Mouse (Mus musculus) heart, embryonic 14.5 days (tissue): ENCODE data around the gene Fgfr1op2. TPM values are rescaled to one million over a fixed set of nuclear protein-coding genes. Genes with fewer than 3 reads are reported as not detected.

Source experiments
- ATAC-seq: fragments of 200-750 bp; cut with Nextera tagmentation; 2 replicates; pipeline ENCODE4 v1.8.0; 2017; ENCODE audit warnings: low read depth, moderate TSS enrichment; ENCODE audit not compliant: insufficient number of reproducible peaks, insufficient read depth, low FRiP score
- H3K27ac ChIP-seq, 2 experiments: fragments of 200-500 bp in 1 of 2; fragments of 300-500 bp in 1 of 2; sonication (generic) in 1 of 2; replicated peaks in 1 of 2; 2 replicates each; pipeline ENCODE4 v1.5.1; 2012 to 2014; ENCODE audit warnings: low read depth in 2 of 2, low read length in 2 of 2, control low read depth in 1 of 2, mild to moderate bottlenecking in 1 of 2, mixed read lengths in 1 of 2; ENCODE audit not compliant: control insufficient read depth in 1 of 2, insufficient read depth in 1 of 2
- H3K27me3 ChIP-seq: fragments of 300-500 bp; sonication (generic); 2 replicates; pipeline ENCODE4 v1.6.1; 2014; ENCODE audit warnings: mild to moderate bottlenecking, low read length, control low read depth; ENCODE audit not compliant: control insufficient read depth, insufficient read depth
- H3K36me3 ChIP-seq: fragments of 300-500 bp; sonication (generic); 2 replicates; pipeline ENCODE4 v1.6.1; 2014; ENCODE audit warnings: mild to moderate bottlenecking, control low read depth, low read length, mixed read lengths; ENCODE audit not compliant: control insufficient read depth, insufficient read depth
- H3K4me1 ChIP-seq, 2 experiments: fragments of 200-500 bp in 1 of 2; fragments of 300-500 bp in 1 of 2; sonication (generic) in 1 of 2; 2 replicates each; pipeline ENCODE4 v1.6.1; 2012 to 2014; ENCODE audit warnings: low read length in 2 of 2, control low read depth in 1 of 2, mixed read lengths in 1 of 2; ENCODE audit not compliant: control insufficient read depth in 2 of 2, insufficient read depth in 2 of 2
- H3K4me2 ChIP-seq: fragments of 300-500 bp; sonication (generic); 2 replicates; pipeline ENCODE4 v1.6.1; 2014; ENCODE audit warnings: mild to moderate bottlenecking, low read length
- H3K4me3 ChIP-seq, 2 experiments: fragments of 200-500 bp in 1 of 2; fragments of 300-500 bp in 1 of 2; sonication (generic) in 1 of 2; 2 replicates each; pipeline ENCODE4 v1.5.1; 2012 to 2014; ENCODE audit warnings: low read length in 2 of 2, mild to moderate bottlenecking in 2 of 2, control low read depth in 1 of 2, low read depth in 1 of 2, moderate library complexity in 1 of 2; ENCODE audit not compliant: control insufficient read depth in 1 of 2, insufficient read depth in 1 of 2
- H3K9ac ChIP-seq: fragments of 300-500 bp; sonication (generic); 2 replicates; pipeline ENCODE4 v1.6.1; 2014; ENCODE audit warnings: mild to moderate bottlenecking, low read length
- H3K9me3 ChIP-seq: fragments of 300-500 bp; sonication (generic); 2 replicates; pipeline ENCODE4 v1.6.1; 2016; ENCODE audit warnings: low read length, control low read depth; ENCODE audit not compliant: control insufficient read depth
- WGBS: fragments of 180-500 bp; shearing (Covaris S2); extraction: QIAGEN DNeasy Blood & Tissue Kit; methylation state at CpG from one replicate; pipeline ENCODE4 v1.1.7; 2014; 5-methylcytosine and 5-hydroxymethylcytosine counted together
- polyA plus RNA-seq: library from polyadenylated mRNA; unstranded; fragments of >200 nt; fragmentation: Nextera tagmentation; extraction: Ambion mirVana; gene quantifications from 2 replicates; pipeline ENCODE4 v1.2.1, GENCODE M21; 2014

Gene Fgfr1op2
- polyA plus RNA-seq, result 89.0 and 95.3 TPM in 2 replicates

DNA sequence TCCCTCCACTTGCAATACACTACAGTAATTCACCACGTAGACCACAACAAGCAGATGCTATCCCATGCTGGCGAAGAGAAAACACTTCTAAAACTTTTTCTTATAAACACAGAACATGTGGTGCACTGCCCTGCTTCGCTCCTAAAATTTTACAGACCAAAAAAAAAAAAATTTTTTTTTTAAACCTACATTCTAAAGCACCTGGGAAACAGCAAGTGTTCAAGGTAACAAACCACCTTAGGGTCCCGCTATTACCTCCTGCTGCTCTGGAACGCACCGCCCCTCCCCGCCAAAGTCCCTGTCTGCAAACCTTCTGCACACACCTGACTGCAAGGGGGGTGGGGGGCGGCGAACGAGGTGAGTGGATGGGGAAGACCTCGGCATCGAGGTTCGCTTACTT is at the start of gene Fgfr1op2:
Gene Fgfr1op2, plus strand, starts transcription at position 301 of the 400 bp plus-strand sequence.
- Histone ChIP-seq H3K4me2 (peak within 1 kb of the TSS; percentile 89), H3K9me3 (no peaks in the 10 kb centered on the region), H3K27ac (peak within 1 kb of the TSS; percentile 91 to 96), H3K36me3 (peaks cover 12% of the 10 kb centered on the region), H3K27me3 (no peaks in the 10 kb centered on the region), H3K9ac (peak within 1 kb of the TSS; percentile 95), H3K4me1 (peaks cover 0 to 33% of the 10 kb centered on the region in 2 experiments; a peak in 2 of 4 replicates), H3K4me3 (peak within 1 kb of the TSS; percentile 64 to 86)
- WGBS, result under 1% methylated on average over 13 of the region's 13 CpGs
- no peak; the same call in 1 of the 2 replicates for ATAC-seq

GRCm38 (mm10) chr6:146527537-146527936 is 49.5 kb upstream of the Fgfr1op2 start:
- ATAC-seq, result no peak
- H3K9ac ChIP-seq, result no peak overlapping the region
- no peaks in the 10 kb centered on the region for H3K36me3 ChIP-seq
- 0 out of 2 replicates have a peak, but pooled peaks cover 6% of the 10 kb centered on the region for H3K9me3 ChIP-seq
- H3K4me1 ChIP-seq, result peaks cover 9 to 12% of the 10 kb centered on the region in 2 experiments; a peak in 3 of 4 replicates
- no peak overlapping the region for H3K4me3 ChIP-seq
- no peaks in the 10 kb centered on the region for H3K27me3 ChIP-seq
- WGBS, result 70% methylated on average over 2 of the region's 2 CpGs
- no peak overlapping the region for H3K4me2 ChIP-seq
- H3K27ac ChIP-seq, result no peak overlapping the region

GRCm38 (mm10) chr6:146530363-146530762 is 46.6 kb upstream of the Fgfr1op2 start:
- Histone ChIP-seq H3K36me3 (no peaks in the 10 kb centered on the region), H3K9me3 (no peaks in the 10 kb centered on the region), H3K4me1 (peaks cover 9 to 12% of the 10 kb centered on the region in 2 experiments; a peak in 3 of 4 replicates), H3K9ac (no peak overlapping the region), H3K27me3 (no peaks in the 10 kb centered on the region), H3K4me2 (no peak overlapping the region), H3K27ac (peak overlapping the region; percentile 79 to 82), H3K4me3 (no peak overlapping the region)
- peak; percentile 42; the same call in 1 of the 2 replicates for ATAC-seq
- 67% methylated on average over 7 of the region's 7 CpGs for WGBS

DNA sequence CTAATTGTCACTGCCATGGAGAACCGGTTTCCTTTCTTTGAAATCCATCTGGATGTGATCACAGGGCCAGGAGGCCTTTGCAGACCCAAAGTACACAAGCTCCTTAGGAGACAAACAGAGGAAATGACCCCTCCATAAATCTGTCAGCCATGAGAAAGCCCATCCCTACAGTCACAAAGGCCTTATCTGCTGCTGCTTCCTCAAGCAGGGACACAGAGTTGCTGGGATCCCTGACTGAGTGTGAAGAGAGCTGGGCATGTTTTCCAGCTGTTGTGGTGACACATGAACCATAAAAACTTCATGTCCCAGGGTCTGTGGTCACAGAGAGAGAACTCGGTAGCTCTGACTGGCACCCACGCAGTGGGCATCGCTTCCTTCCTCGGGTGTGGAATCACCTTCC is 46.2 kb upstream of the Fgfr1op2 start:
- H3K4me2 ChIP-seq, result no peak overlapping the region
- 53% methylated on average over 5 of the region's 5 CpGs for WGBS
- peak; percentile 77 for ATAC-seq
- H3K9me3 ChIP-seq, result no peaks in the 10 kb centered on the region
- H3K9ac ChIP-seq, result no peak overlapping the region
- no peaks in the 10 kb centered on the region for H3K36me3 ChIP-seq
- H3K4me1 ChIP-seq, result peaks cover 9 to 12% of the 10 kb centered on the region in 2 experiments; a peak in 3 of 4 replicates
- H3K4me3 ChIP-seq, result no peak overlapping the region
- peak overlapping the region; percentile 79 to 85 for H3K27ac ChIP-seq
- H3K27me3 ChIP-seq, result no peaks in the 10 kb centered on the region

DNA sequence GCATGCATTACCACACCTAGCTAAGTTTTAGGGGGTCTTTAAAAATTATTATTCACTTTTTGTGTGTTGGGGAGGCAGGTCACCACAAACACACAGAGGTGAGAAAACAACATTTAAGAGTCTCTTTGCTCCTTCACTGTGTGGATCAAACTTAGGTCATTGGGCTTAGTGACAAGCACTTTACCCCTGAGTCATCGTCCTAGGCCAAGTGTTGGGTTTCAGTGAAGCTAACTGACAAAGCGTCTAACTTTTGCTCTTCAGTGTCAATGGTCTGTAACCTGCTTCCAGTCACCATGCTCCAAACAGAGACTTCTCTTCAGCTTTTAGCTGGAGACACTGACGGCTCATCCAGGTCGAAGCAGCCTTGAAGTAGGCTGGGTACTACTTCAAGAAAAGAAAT is 43.9 kb upstream of the Fgfr1op2 start:
- H3K9me3 ChIP-seq, result no peaks in the 10 kb centered on the region
- no peak overlapping the region for H3K9ac ChIP-seq
- no peak overlapping the region for H3K4me3 ChIP-seq
- no peaks in the 10 kb centered on the region for H3K27me3 ChIP-seq
- peaks cover 12 to 17% of the 10 kb centered on the region in 2 experiments for H3K4me1 ChIP-seq
- H3K4me2 ChIP-seq, result no peak overlapping the region
- H3K36me3 ChIP-seq, result no peaks in the 10 kb centered on the region
- H3K27ac ChIP-seq, result no peak overlapping the region
- ATAC-seq, result no peak
- WGBS, result 82% methylated on average over 4 of the region's 4 CpGs

DNA sequence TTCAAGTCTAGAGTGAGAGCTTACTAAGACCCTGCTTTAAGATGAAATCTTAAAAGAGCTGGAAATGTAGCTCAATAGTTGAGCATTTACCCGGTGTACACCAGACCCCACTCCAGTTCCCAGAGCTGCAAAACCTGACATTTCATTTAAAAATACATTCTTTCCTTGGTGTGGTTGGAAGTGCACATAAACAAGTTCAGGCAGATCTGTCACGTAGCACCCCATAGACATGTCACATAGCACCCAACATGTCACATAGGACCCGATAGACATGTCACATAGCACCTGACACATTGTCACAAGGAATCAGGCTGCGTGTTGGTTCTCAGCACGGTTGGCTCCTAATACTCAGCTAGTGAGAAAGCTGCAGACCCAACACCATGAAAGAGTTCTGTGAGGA is 41.5 kb upstream of the Fgfr1op2 start:
- H3K4me1 ChIP-seq, result peaks cover 11 to 17% of the 10 kb centered on the region in 2 experiments
- H3K27ac ChIP-seq, result no peak overlapping the region
- H3K36me3 ChIP-seq, result no peaks in the 10 kb centered on the region
- H3K9me3 ChIP-seq, result no peaks in the 10 kb centered on the region
- no peak overlapping the region for H3K9ac ChIP-seq
- 75% methylated on average over 5 of the region's 5 CpGs for WGBS
- H3K4me2 ChIP-seq, result no peak overlapping the region
- no peaks in the 10 kb centered on the region for H3K27me3 ChIP-seq
- no peak for ATAC-seq
- no peak overlapping the region for H3K4me3 ChIP-seq

DNA sequence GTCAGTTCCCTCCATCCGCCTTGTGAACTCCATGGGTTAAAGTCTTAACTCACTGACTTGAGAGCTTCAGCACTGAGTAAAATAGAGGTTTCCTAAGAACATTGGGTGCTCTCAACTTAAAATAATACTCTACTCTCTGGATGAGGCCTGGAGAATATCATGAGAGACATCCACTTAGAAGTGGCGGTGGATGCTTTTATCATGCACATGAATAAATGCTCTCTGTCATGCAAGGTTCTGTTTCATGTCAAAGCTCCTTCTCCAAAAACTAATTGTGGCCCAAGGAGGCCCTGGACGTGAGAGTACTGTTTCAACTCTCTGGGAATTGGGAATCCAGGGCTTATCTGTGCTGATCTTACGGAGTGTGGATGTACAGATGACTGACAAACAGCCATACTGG is 39.9 kb upstream of the Fgfr1op2 start:
- 43% methylated on average over 4 of the region's 4 CpGs for WGBS
- Histone ChIP-seq H3K9ac (no peak overlapping the region), H3K9me3 (no peaks in the 10 kb centered on the region), H3K27ac (peak overlapping the region; percentile 50 to 87), H3K4me1 (peaks cover 9 to 17% of the 10 kb centered on the region in 2 experiments), H3K36me3 (no peaks in the 10 kb centered on the region), H3K4me2 (no peak overlapping the region), H3K27me3 (no peaks in the 10 kb centered on the region), H3K4me3 (no peak overlapping the region)
- no peak for ATAC-seq

- no peak overlapping the region for H3K4me2 ChIP-seq
- no peak for ATAC-seq
- WGBS, result 42% methylated on average over 2 of the region's 2 CpGs
Measured at GRCm38 (mm10) chr6:146538071-146538470, 38.9 kb upstream of the Fgfr1op2 start.

More at GRCm38 (mm10) chr6:146538071-146538470, 38.9 kb upstream of the Fgfr1op2 start:
- peaks cover 9 to 19% of the 10 kb centered on the region in 2 experiments for H3K4me1 ChIP-seq
- H3K9ac ChIP-seq, result no peak overlapping the region
- H3K36me3 ChIP-seq, result no peaks in the 10 kb centered on the region
- no peaks in the 10 kb centered on the region for H3K9me3 ChIP-seq
- no peak overlapping the region for H3K4me3 ChIP-seq
- H3K27me3 ChIP-seq, result no peaks in the 10 kb centered on the region
- H3K27ac ChIP-seq, result peak overlapping the region; percentile 50 to 87; a peak in 3 of 4 replicates
